11 mouse cellular contexts compared by ENCODE assay signal in genomic region chr4:23148097-23148849, GRCm38 (mm10).
"Had no signal": no experiment of that assay in that cellular context is flagged by ENCODE, and none has a peak within 500 bp of the region (broad histone marks: within the 10 kb centered on the region; RNA-seq: fewer than 3 reads in every experiment).

No protein-coding gene starts in this region.

- DNase-seq: kidney, adult 18-20 months; kidney, postnatal 10 days; kidney, postnatal 4 days; liver; lung, adult 2 months; lung, postnatal 36 days; thymus, postnatal 4 days had no signal

- H3K27ac ChIP-seq: limb, embryonic 12.5 days; liver, embryonic 15.5 days; stomach, postnatal 0 days had no signal

- H3K4me1 ChIP-seq: limb, embryonic 12.5 days; liver, embryonic 15.5 days had no signal

- H3K36me3 ChIP-seq: limb, embryonic 12.5 days; liver, embryonic 15.5 days had no signal

- H3K4me3 ChIP-seq: limb, embryonic 12.5 days; liver, embryonic 15.5 days had no signal

- H3K27me3 ChIP-seq: limb, embryonic 12.5 days; liver, embryonic 15.5 days had no signal

- H3K9me3 ChIP-seq: limb, embryonic 12.5 days; liver, embryonic 15.5 days had no signal

- H3K4me2 ChIP-seq: limb, embryonic 12.5 days; liver, embryonic 15.5 days had no signal

- ATAC-seq: lung, postnatal 0 days had no signal

- H3K9ac ChIP-seq: limb, embryonic 12.5 days; liver, embryonic 15.5 days had no signal
